Mouse (Mus musculus): ENCODE data around the gene Smad6. TPM values are rescaled to one million over a fixed set of nuclear protein-coding genes. Genes with fewer than 3 reads are reported as not detected.

The Smad6 gene
- polyA plus RNA-seq, 1 experiment from 2014 or later: 4.4 TPM

- WGBS: 89% methylated on average over 5 of the region's 5 CpGs
- H3K4me3 ChIP-seq: no peak overlapping the region
- no peaks in the 10 kb centered on the region for H3K27me3 ChIP-seq (ENCODE audit: low read depth, poor library complexity, severe bottlenecking)
- no peaks in the 10 kb centered on the region for H3K9me3 ChIP-seq (replicated peaks)
- H3K27ac ChIP-seq (replicated peaks): no peak overlapping the region
- peaks cover 8% of the 10 kb centered on the region; the same call in 1 of the 2 replicates for H3K4me1 ChIP-seq
- peaks cover 37% of the 10 kb centered on the region for H3K36me3 ChIP-seq
- no peak for DNase-seq (ENCODE audit: low spot score)
Measured at GRCm38 (mm10) chr9:63993256-63993655, 28.6 kb downstream of the Smad6 start.

- H3K27me3 ChIP-seq (ENCODE audit: low read depth, poor library complexity, severe bottlenecking): no peaks in the 10 kb centered on the region
- no peak for DNase-seq (ENCODE audit: low spot score)
- 66% methylated on average over 4 of the region's 4 CpGs for WGBS
- 0 out of 2 replicates have a peak, but pooled peaks cover 4% of the 10 kb centered on the region for H3K4me1 ChIP-seq
- H3K27ac ChIP-seq (replicated peaks): no peak overlapping the region
- no peak overlapping the region for H3K4me3 ChIP-seq
- H3K36me3 ChIP-seq: peaks cover 37% of the 10 kb centered on the region
- H3K9me3 ChIP-seq (replicated peaks): no peaks in the 10 kb centered on the region
Measured at GRCm38 (mm10) chr9:63992761-63993160, 29.1 kb downstream of the Smad6 start.

- no peaks in the 10 kb centered on the region for H3K9me3 ChIP-seq (replicated peaks)
- H3K27ac ChIP-seq (replicated peaks): no peak overlapping the region
- H3K4me3 ChIP-seq: no peak overlapping the region
- no peaks in the 10 kb centered on the region for H3K27me3 ChIP-seq (ENCODE audit: low read depth, poor library complexity, severe bottlenecking)
- no peak for DNase-seq (ENCODE audit: low spot score)
- peaks cover 25% of the 10 kb centered on the region for H3K36me3 ChIP-seq
- peaks cover 7% of the 10 kb centered on the region for H3K4me1 ChIP-seq
- WGBS: 66% methylated on average over 4 of the region's 4 CpGs
Measured at GRCm38 (mm10) chr9:63991193-63991592, 30.7 kb downstream of the Smad6 start.

GRCm38 (mm10) chr9:63989641-63990040 lies 32.2 kb downstream of the Smad6 start:
- 89% methylated on average over 8 of the region's 8 CpGs for WGBS
- no peak for DNase-seq (ENCODE audit: low spot score)
- Histone ChIP-seq H3K27me3 (ENCODE audit: low read depth, poor library complexity, severe bottlenecking) (no peaks in the 10 kb centered on the region), H3K9me3 (replicated peaks) (no peaks in the 10 kb centered on the region), H3K36me3 (peaks cover 15% of the 10 kb centered on the region), H3K27ac (replicated peaks) (no peak overlapping the region), H3K4me3 (no peak overlapping the region), H3K4me1 (peaks cover 12% of the 10 kb centered on the region)

GRCm38 (mm10) chr9:63989214-63989613 lies 32.6 kb downstream of the Smad6 start:
- Histone ChIP-seq H3K27ac (replicated peaks) (0 out of 2 replicates have a peak overlapping the region, but pooled peaks have one; percentile 3), H3K27me3 (ENCODE audit: low read depth, poor library complexity, severe bottlenecking) (no peaks in the 10 kb centered on the region), H3K9me3 (replicated peaks) (no peaks in the 10 kb centered on the region), H3K4me3 (no peak overlapping the region), H3K36me3 (peaks cover 11% of the 10 kb centered on the region), H3K4me1 (peaks cover 16% of the 10 kb centered on the region)
- no peak for DNase-seq (ENCODE audit: low spot score)
- 91% methylated on average over 12 of the region's 12 CpGs for WGBS

GRCm38 (mm10) chr9:63985125-63985524 lies 36.7 kb downstream of the Smad6 start:
- 85% methylated on average over 6 of the region's 6 CpGs for WGBS
- Histone ChIP-seq H3K27me3 (ENCODE audit: low read depth, poor library complexity, severe bottlenecking) (no peaks in the 10 kb centered on the region), H3K9me3 (replicated peaks) (no peaks in the 10 kb centered on the region), H3K4me1 (peaks cover 40% of the 10 kb centered on the region), H3K36me3 (peaks cover 3% of the 10 kb centered on the region; the same call in 1 of the 2 replicates), H3K27ac (replicated peaks) (no peak overlapping the region), H3K4me3 (no peak overlapping the region)
- no peak for DNase-seq (ENCODE audit: low spot score)

- no peak for DNase-seq (ENCODE audit: low spot score)
- H3K36me3 ChIP-seq: peaks cover 3% of the 10 kb centered on the region; the same call in 1 of the 2 replicates
- no peak overlapping the region for H3K27ac ChIP-seq (replicated peaks)
- peaks cover 54% of the 10 kb centered on the region for H3K4me1 ChIP-seq
- no peaks in the 10 kb centered on the region for H3K9me3 ChIP-seq (replicated peaks)
- WGBS: 72% methylated on average over 12 of the region's 12 CpGs
- no peak overlapping the region for H3K4me3 ChIP-seq
- H3K27me3 ChIP-seq (ENCODE audit: low read depth, poor library complexity, severe bottlenecking): no peaks in the 10 kb centered on the region
Measured at GRCm38 (mm10) chr9:63982937-63983632, 38.8 kb downstream of the Smad6 start.

- Histone ChIP-seq H3K36me3 (peaks cover 11% of the 10 kb centered on the region), H3K4me3 (no peak overlapping the region), H3K9me3 (replicated peaks) (no peaks in the 10 kb centered on the region), H3K27me3 (ENCODE audit: low read depth, poor library complexity, severe bottlenecking) (0 out of 2 replicates have a peak, but pooled peaks cover 4% of the 10 kb centered on the region), H3K27ac (replicated peaks) (no peak overlapping the region), H3K4me1 (peaks cover 61% of the 10 kb centered on the region)
- DNase-seq (ENCODE audit: low spot score): no peak
- 92% methylated on average over 4 of the region's 4 CpGs for WGBS
Measured at GRCm38 (mm10) chr9:63981912-63982311, 39.9 kb downstream of the Smad6 start.

GRCm38 (mm10) chr9:63981371-63981770 lies 40.5 kb downstream of the Smad6 start:
- H3K4me3 ChIP-seq: no peak overlapping the region
- DNase-seq (ENCODE audit: low spot score): no peak
- 81% methylated on average over 4 of the region's 4 CpGs for WGBS

GRCm38 (mm10) chr9:63980179-63981086 lies 41.4 kb downstream of the Smad6 start:
- 13% methylated on average over 18 of the region's 18 CpGs for WGBS
- H3K9me3 ChIP-seq (replicated peaks): no peaks in the 10 kb centered on the region
- peaks cover 11% of the 10 kb centered on the region for H3K36me3 ChIP-seq
- 0 out of 2 replicates have a peak overlapping the region, but pooled peaks have one; percentile 7 for H3K4me3 ChIP-seq
- DNase-seq (ENCODE audit: low spot score): no peak
- 0 out of 2 replicates have a peak, but pooled peaks cover 4% of the 10 kb centered on the region for H3K27me3 ChIP-seq (ENCODE audit: low read depth, poor library complexity, severe bottlenecking)
- H3K27ac ChIP-seq (replicated peaks): peak overlapping the region; percentile 42
- H3K4me1 ChIP-seq: peaks cover 72% of the 10 kb centered on the region

More at GRCm38 (mm10) chr9:63981371-63981770, 40.5 kb downstream of the Smad6 start:
- 0 out of 2 replicates have a peak overlapping the region, but pooled peaks have one; percentile 42 for H3K27ac ChIP-seq (replicated peaks)
- 0 out of 2 replicates have a peak, but pooled peaks cover 4% of the 10 kb centered on the region for H3K27me3 ChIP-seq (ENCODE audit: low read depth, poor library complexity, severe bottlenecking)
- H3K4me1 ChIP-seq: peaks cover 64% of the 10 kb centered on the region
- H3K9me3 ChIP-seq (replicated peaks): no peaks in the 10 kb centered on the region
- peaks cover 11% of the 10 kb centered on the region for H3K36me3 ChIP-seq

GRCm38 (mm10) chr9:63979275-63979674 lies 42.6 kb downstream of the Smad6 start:
- Histone ChIP-seq H3K4me3 (no peak overlapping the region), H3K36me3 (peaks cover 11% of the 10 kb centered on the region), H3K9me3 (replicated peaks) (no peaks in the 10 kb centered on the region), H3K27ac (replicated peaks) (no peak overlapping the region), H3K27me3 (ENCODE audit: low read depth, poor library complexity, severe bottlenecking) (0 out of 2 replicates have a peak, but pooled peaks cover 4% of the 10 kb centered on the region), H3K4me1 (peaks cover 74% of the 10 kb centered on the region)
- WGBS: 63% methylated on average over 2 of the region's 2 CpGs
- DNase-seq (ENCODE audit: low spot score): no peak

- WGBS: 72% methylated on average over 7 of the region's 7 CpGs
- Histone ChIP-seq H3K4me1 (peaks cover 74% of the 10 kb centered on the region), H3K9me3 (replicated peaks) (no peaks in the 10 kb centered on the region), H3K36me3 (peaks cover 11% of the 10 kb centered on the region), H3K27ac (replicated peaks) (no peak overlapping the region), H3K4me3 (no peak overlapping the region), H3K27me3 (ENCODE audit: low read depth, poor library complexity, severe bottlenecking) (0 out of 2 replicates have a peak, but pooled peaks cover 4% of the 10 kb centered on the region)
- no peak for DNase-seq (ENCODE audit: low spot score)
Measured at GRCm38 (mm10) chr9:63978682-63979081, 43.2 kb downstream of the Smad6 start.

Data from midbrain, embryonic 10.5 days (tissue).